Mouse (Mus musculus): ENCODE results near the gene Rgmb. TPM values are rescaled to one million over a fixed set of nuclear protein-coding genes. Genes with fewer than 3 reads are reported as not detected.

Rgmb gene
- total RNA-seq, 2 experiments from 2014 or later = 16.0 to 19.3 TPM

GRCm38 (mm10) chr17:15822376-15822775 lies 8.5 kb downstream of the Rgmb start:
- DNase-seq = no peak

DNA sequence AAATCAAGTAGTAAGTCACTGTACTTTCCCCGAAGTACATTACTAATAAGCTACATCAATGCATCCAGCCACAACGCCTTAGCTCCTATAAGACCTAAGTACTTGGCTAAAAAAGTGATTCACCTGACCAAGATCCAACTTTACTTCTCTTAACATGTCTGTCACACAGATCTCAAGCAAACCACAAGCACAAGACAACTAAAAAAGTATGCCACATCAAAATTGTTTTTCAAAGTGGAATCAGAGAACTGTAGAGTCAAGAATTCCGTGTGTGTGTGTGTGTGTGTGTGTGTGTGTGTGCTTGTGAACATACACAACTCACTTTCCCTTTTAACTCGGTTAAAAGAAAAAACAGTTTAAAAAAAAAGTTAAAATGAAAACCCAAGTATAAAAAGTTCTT lies 9.1 kb downstream of the Rgmb start:
- no peak for DNase-seq

- no peak for DNase-seq
These were observed 10.1 kb downstream of the Rgmb start for GRCm38 (mm10) chr17:15820761-15821160.

GRCm38 (mm10) chr17:15820146-15820545 lies 10.7 kb downstream of the Rgmb start:
- DNase-seq = no peak

DNA sequence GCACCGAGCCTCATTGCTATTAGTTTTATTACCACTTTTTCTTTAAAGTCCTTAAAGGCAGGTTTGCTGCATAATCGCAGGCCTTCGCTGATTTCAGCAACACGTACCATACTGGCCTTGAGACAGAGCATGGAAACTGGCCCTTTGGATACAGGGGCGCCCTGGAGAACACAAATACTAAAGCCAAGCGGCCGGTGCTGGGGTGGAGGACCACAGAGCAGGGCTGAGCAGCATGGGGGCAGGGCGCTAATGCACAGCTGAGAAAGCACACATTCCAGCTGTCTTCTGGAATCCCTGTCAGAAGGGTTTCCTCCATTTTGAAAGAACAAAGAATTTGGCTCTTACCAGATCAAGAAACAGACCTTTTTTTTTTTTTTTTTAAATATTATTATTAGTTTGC lies 12.5 kb downstream of the Rgmb start:
- DNase-seq = no peak

DNA sequence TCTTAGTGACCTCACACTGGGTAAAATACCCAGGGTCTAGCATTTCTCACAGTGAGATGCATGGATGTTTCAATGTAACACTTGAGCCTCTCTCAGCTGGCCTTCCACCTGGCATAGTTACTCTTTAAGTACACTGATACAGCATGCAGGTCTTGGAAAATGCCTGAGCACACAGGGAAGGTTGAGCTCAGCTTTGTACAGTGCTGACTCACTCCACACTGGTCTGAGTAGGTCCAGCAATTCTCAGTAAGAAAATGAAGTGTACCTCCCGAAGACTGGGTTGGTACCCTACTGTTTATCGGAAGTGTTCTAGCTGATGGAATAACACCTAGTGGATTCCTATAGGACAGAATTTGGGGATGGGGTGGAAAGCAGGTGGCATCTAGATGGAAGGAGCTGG lies 13.2 kb downstream of the Rgmb start:
- DNase-seq = no peak

DNA sequence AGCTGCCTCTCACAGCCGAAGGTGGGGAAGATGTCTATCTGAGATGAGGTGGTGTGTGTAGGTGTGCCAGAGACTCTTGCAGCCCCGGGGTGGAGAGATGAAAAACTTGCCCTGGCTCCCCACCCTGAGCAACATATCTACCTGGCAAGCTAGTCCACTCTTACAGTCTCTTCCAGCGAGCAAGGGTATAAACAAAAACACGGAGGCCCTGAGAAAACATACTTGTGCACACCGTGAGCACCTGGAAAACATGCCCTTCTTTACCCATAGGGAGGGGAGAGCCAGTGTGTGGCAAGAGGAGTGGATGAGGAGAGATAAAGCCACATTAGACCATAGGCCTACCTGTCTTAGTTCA lies 13.8 kb downstream of the Rgmb start:
- DNase-seq = no peak

DNA sequence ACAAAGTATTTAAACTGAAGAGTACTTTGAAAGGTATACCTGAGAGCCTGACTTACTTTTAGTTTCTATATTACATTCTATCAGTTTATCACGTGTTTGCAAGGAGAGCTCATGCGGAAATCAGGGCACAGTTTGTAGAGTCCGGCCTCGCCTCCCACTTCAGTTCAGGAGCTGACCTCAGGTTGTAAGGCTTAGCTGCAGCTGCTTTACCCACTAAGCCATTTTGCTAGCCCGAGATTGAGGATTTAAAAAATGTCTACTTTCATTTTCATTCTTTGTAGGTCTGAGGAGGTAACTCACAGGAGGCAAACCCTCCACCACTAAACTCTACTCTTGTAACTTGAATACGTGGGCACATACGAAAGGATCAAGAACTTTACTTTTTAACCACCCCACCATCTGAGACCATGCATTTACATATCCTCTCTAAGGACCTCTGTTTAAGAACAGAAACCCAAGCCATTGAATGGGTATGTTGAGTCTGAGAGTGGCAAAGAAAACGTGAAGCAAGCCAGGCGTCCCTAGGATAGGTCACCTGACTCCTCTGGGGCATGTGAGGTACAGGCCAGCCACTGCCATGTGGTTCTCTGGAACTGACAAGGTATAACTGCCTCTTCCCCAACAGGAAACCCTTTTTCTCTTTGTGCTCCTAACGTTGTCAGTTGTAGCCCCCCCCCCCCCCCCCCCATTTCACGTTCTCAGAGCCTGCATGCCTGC lies 14.3 kb downstream of the Rgmb start:
- no peak for DNase-seq

- DNase-seq = no peak
These were observed 15.4 kb downstream of the Rgmb start for GRCm38 (mm10) chr17:15815312-15816018.

- no peak for DNase-seq
These were observed 17.1 kb downstream of the Rgmb start for GRCm38 (mm10) chr17:15813658-15814212.

- DNase-seq = no peak
These were observed 18.6 kb downstream of the Rgmb start for GRCm38 (mm10) chr17:15812136-15812778.

- no peak for DNase-seq
These were observed 20.9 kb downstream of the Rgmb start for GRCm38 (mm10) chr17:15809949-15810348.

DNA sequence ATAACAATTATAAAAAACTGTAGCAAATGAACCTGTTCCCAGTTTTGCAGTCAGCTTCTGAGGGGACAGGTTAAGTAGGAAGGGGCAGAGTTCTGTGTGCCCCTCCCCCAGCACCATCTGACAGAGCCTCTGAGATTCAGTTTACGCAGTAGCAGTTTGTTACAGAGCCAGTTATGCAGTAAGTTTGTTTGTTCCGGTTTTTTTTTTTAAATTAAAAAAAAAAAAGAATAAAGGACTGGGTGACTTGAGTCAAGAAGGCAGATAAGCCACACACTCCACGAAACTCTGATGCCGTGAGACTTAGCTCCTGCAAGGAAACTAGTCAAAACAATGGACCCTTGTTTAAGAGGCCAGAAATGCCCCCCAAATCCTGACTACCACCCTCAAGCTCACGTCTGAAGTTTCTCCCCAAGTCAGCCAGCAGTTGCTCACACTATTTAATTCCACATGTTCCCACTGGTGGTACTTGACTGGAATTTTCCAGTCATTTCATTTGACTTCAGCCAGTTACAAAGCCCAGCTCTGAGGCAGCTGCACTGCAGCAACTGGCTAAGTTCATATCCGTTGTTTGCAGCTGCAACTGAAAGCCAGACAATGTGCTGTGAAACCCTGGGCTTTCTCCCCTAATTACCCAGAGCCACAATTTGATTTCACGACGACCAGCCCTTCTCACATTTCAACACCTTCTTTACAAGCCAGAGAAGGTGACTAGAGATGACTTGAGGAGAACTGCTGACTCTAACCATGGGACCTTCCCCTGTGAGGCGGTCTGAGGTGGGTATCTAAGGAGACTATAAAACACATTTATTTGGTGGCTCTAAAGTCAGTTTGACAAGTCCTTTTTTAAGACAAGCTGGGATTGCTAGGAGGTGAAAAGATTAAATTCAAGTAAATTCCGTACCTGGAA lies 22.1 kb downstream of the Rgmb start:
- DNase-seq = no peak

DNA sequence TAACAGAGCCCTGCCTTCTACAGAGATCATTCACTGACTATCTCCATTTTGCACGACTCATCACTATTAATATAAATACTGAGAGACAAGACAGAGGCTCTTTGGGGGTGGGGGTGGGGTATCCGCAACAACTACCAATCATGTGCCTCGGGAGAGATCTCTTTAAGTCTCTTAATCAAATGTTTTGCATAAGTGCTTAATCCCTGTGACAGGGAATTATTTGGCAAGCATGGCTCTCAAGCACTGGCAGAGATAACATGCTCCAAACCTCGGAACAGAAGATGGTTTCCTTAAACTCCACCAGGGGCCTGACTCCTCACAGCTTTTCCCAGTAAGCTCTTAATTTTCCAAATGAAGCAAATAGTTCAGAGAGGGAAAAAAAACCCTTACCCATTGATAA lies 22.8 kb downstream of the Rgmb start:
- no peak for DNase-seq

- DNase-seq = no peak
These were observed 23.4 kb downstream of the Rgmb start for GRCm38 (mm10) chr17:15807295-15807984.

- peak in 1 of 2 experiments; percentile 17 for DNase-seq
These were observed 26.6 kb downstream of the Rgmb start for GRCm38 (mm10) chr17:15804008-15804812.

DNA sequence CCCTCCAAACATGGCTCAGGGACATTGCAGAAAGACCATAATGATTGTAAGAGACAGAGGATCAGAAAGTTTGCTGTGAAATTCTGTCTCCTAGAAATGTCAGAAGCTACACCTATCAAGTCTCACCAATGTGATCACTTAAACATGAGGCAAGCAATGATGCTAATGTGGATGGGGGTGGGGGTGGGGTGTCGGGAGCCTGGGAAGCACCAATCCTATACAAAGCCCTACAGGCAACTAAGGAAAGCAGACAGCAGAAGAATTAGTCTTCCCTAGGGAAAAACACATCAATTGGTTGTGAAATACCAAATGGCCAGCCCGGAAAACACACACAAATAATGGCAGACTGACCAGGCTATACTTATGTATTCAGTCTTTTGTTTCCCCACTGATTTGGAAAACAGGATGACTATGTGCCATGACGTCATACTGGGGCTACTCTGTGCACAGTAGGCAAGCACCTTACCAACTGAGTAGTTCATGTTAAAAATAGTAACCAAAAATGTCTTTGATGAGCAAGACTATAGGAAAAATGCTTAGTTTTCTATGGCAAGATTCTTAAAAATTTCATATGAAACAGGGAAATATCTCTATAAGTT lies 31.5 kb downstream of the Rgmb start:
- DNase-seq = no peak

GRCm38 (mm10) chr17:15790716-15791115 lies 40.1 kb downstream of the Rgmb start:
- DNase-seq = no peak

DNA sequence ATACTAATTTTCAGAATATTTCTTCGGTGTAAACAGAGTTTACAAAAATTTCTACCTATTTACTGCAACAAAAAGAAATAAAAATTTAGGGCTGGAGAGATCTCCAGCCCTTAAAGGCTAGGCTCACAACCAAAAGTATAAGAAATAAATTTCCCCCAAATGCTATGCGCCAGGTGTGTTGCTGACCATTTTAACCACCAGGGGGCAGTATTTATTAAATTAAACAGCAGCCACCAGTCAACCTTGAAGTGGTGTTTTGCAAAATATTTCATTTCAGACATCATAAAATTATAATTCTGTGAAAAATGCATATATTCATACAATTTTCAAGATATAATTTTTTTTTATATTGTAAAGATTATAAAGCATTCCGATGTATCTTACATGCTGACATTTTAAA lies 43.8 kb downstream of the Rgmb start:
- DNase-seq = peak; percentile 16 to 20

GRCm38 (mm10) chr17:15777979-15778378 lies 52.9 kb downstream of the Rgmb start:
- peak in 1 of 2 experiments; percentile 7 for DNase-seq
